Mouse (Mus musculus) fibroblast of lung, adult 2 months (primary cell): ENCODE measurements at regions not wholly inside any gene's neighbourhood (a gene's known extent, or its start where the extent isn't known, plus 50 kb on each side); places are given as distances from the start of the nearest gene placed in this dataset.

ENCODE experiments used
- DNase-seq: peaks from one replicate; pipeline ENCODE4 v3.0.0-alpha.2; 2011; ENCODE audit warnings: low read depth

DNA sequence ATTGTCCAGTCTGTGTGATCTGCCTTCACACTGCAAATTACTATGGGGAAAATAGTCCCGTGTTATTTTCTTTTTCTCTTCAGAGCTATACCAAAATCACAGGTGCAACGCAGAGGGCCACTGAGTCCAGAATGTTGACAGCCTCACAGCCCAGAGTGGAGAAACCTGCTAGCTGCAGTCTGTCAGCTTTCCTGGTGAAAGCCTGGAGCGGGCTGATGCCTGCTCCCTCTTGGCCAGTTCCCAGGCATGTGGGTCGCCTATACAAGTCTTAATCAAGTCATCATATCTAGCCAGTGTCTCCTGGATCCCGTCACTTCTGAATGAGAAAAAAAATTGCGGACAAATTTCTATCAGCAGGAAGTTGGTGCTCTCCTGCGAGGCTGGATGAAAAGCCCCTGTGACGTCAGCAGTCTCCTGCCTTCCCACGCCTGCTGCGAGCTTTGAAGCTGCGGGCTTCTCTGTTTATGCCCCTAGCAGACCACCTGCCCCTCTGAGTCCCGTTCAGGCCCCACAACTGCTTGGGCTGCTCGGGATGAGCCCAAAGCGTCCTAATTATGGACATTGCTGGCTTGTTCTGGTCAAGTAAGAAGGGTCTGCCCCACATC is 227.1 kb upstream of the Hes1 start:
- no peak for DNase-seq

DNA sequence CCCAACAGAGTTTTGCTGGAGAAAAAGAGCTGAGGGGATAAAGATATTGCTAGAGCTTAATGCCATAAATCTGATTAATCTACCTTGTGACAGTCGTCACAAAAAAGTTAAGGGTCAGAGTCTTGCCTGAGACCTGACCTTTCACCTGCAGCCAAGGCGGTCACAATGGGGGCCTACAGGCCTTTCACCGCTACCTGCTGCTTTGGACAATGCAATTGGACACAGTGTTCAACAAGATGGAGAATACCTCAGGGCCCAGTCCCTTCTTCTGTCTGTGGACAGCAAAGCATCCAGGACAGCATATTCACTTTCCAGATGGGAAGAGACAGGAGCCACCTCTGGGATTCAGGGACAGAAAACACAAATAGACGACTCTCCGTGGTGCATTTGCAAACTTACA is 226.3 kb upstream of the Hes1 start:
- DNase-seq, result no peak

DNA sequence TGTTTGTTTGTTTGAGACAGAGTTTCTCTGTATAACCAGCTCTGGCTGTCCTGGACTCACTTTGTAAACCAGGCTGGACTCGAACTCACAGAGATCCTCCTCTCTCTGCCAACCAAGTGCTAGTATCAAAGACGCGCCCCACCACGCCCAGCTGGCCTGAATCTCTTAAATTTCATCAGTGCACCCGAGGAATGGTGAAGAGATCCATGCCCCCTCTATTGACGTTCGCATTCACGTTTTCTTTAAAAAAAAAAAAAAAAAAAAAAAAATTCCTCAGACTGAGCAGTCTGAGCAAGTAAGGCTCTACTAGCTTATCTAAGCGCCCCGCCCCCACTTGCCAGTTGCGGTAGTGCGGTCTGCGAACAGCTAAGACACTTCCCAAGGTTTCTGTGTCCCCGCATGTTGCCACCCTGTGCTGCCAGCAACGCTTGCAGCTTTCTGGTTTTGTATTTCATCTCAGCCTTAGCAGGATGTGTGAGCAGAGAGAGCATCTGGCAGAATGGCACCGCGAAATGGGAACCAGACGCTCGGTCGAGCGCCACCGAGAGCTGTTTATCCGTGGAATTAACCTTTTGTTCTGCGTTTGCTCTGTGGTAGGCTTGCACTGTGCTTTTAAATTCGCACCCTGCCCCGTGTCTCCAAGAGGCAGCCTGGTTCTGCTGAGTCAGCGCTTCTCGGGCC is 225.1 kb upstream of the Hes1 start:
- peak; percentile 30 for DNase-seq

DNA sequence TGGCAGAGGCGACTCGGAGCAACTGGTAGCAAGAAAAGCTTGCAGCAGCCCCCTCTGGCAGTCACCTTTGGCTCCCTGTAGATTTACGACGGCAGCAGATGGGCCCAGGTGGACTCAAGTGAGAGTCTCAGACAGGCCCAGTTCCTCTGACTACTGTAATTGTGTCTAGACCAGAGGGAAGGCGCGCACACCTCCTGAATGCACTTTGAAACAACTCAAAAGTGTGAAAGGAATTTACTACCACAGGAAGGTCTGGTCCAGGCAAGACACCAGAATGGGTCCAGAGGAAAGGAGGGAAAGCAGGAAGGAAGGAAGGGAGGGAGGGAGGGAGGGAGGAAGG is 224.6 kb upstream of the Hes1 start:
- DNase-seq, result no peak

DNA sequence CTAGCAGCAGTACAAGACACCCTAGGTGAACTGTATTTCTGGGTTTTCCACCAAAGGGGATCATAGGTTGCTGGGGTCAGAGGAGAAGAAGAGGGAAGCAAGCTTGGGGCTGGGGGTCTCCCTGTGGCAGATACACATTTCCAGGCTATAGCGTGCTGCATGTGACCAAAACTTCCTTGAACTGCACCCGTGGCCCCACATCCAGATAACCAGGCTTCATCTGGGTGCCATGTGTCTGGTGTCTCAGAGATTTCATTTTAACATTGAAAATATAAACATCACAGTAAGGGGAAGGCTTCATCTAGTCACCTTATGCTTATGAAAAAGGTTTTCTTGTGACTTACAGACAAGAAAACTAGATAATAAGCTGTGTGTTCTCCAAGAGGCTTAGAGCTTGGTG is 223.8 kb upstream of the Hes1 start:
- no peak for DNase-seq

DNA sequence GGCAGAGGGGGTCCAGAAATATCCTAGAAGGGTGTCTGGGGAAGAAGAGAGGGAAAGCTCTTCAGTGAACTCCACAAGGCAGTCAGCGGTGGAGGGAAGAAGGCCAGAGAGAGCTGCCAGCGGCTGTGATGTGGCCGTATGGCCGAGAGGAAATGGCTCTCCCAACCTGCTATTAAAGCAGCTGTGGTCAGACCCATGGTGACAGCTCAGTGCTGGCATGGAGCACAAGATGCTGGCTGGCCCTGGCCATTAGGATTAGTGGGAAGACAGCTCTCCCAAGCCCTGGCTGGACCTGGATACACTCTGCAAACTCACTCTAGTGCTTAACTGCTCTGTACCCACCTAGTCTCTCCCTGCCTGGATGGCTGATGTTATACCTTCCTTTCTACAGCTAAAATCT is 223.1 kb upstream of the Hes1 start:
- DNase-seq, result peak; percentile 35

DNA sequence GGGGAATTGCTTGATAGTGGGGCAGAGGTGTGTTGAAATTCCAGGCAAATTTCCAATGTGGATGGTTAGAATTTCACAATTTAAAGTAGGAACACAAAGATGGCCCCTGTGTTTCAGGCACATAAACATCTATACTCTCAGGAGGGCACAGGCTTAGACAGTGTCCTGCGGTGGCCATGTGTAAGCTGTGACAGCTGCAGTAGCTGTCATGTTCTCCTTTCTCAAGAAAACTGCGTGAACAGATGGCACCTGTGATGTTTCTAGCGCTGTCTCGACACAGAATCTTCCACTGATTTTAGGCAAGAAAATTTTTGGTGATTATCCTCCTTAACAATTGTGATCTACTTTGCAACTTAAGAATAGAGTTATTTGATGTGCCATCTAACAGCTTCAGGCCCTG is 222.1 kb upstream of the Hes1 start:
- no peak for DNase-seq

DNA sequence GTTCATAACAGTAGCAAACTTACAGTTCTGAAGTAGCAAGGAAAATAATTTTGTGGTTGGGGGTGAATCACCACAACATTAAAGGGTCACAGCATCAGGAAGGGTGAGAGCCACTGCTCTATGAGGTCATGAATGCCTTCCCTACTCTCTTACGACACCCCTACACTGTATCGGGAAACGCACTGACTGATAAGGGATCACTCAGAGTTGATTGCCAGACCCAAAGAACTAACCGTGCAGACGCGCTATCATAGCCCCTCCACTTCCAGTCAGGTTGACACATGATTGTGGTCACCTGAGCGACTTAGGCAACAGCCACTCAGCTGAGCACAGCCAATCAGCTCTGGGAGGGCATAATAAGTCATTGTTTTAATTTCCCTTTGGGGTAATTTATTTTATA is 220.7 kb upstream of the Hes1 start:
- DNase-seq, result no peak

DNA sequence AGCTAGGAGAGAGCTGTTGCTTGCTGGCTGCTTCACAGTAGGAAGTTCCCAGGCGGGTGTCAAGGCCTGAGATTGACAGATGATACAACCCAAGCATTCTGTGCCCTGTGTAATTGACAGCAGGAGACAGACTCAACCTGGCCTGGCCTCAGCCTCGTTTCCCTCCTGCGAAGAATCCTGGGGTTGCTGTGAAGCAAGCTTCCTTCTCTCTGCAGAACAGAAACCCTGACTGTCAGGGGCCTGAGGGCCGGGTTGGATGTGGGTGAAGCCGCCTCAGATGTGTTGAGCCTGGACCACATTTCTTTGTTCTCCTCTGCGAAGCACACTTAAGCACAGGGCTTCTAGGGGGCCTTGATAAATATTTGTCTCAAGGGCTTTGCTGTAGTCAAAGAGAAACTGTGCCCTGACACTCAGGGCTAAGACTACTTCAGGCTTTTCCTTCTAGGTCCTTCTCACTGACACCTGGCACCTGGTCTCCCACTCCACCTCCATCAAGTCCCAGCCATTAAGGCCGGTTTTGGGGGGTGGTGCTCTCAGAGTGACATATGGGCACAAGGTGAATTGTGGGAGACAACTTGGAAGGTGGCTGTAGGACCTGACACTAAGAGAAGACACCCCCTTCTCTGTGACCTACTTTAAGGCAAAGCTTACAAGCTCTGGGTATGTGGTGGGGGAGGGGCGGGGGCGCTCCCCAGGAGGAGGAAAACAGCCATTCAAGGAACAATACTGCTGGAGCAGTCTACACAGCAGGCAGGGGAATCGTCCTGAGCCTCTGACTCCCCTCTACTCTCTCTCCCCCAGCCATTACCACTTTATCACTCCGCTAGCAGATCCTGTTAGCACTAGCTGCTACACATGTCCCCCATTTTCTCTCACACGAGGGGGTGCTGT is 219.2 kb upstream of the Hes1 start:
- no peak for DNase-seq

DNA sequence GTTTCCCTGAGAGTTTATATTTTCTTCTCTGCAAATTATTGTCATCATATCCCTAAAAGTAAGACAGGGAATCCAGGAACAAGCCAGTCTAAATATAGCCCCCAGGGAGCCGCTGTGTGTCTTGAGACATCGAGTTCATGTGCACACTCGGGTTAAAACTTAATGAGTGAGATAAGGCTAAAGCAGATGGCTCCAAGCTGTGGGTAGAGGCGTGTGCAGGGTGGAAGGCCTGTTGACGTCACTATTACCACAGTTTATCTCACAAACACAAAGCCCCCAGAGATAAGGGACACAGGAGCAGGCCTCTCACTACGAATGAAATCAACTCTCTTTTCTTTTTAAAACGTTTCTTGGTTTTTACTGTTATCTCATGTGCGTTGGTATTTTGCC is 218.6 kb upstream of the Hes1 start:
- DNase-seq, result no peak

DNA sequence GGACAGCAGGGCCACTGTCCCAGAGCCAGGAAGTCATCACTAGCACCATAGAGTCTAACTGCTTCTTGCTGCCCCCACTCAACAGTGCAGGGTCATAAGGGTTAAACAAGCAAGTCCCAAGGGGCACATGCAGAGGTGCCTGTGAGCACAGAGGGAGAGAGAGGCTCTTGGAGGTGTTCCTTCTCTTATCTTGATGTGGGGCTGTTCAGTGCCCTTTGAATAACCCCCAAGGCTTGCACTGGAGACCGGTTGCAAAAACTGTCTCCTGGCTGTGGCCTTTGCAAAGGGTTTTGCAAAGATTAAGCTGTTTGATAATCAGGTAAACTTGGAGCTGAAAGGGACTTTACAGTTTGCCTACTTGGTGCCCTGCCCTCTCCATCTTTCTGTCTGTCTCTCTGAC is 217.1 kb upstream of the Hes1 start:
- DNase-seq, result no peak

DNA sequence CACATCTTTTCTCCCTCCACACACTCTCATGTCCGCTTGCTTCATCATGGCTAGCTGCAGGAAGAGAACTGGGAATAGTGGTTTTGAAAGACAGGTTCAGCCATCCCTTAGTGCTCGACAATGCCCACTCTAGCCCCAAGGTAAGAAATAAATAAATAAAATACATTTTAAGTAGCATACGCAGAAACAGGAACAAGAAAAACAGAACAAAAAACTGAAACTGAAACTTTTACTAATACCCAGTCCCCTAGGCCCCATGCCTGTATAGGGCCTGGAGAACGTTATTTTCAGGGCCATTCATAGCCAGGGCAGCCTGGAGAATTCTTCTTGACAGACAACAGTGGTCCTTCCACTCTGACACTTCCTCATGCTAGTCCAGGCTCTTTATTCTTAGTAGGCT is 216.4 kb upstream of the Hes1 start:
- DNase-seq, result no peak

DNA sequence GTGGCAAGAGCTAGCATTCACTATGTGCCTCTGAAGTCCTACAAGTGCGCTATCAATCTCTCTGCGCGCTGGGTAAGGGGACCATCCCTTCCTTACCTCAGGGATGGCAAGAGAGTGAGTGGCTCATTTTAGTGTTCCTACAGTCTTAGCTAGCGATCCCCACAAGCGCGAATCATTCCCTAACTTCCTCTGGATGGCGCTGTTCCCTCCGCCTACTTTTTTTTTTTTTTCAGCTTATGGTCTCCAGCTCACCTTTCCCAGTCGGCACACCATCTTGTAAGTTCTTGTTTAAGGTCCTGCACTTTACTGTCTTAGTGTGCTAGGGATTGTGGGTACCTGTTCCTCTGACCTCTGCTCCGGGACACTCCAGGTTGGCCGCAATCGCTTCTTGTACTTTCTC is 215.7 kb upstream of the Hes1 start:
- no peak for DNase-seq

DNA sequence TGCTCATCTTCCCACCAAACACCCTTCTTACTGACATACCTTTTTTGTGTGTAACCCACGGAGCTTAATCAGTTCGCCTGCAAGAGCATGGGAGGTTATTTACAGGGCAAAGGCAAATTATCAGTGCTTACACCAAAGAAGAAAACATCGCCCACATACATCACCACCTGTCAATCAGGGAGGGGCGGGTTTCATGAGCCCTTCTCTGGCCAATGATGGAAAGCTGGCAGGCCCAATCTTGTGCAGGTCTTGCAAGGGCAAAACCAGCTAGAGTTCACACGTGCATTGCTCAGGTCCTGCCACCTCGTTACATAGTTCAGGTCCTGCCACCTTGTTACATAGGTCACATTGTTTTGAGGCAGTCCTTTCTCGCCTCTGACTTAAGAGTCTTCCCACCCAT is 214.7 kb upstream of the Hes1 start:
- no peak for DNase-seq

DNA sequence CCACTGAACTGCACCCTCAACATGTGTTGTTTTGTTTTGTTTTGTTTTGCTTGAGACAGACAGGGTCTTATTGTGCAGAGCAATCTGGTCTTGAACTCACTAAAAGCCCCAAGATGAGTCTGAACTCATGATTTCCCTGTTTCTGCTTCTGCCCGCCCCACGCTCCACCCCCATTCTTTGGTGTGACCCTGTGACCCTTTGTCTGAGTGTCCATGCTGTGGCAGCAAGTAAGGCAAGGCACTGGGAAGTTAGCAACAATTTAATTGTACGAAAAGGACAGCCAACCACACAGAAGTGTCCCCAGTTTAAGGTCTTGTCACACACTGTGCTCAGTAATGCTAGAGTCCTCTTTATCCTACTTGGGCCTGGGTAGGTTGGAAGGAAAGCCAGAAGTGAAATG is 213.6 kb upstream of the Hes1 start:
- DNase-seq, result no peak

DNA sequence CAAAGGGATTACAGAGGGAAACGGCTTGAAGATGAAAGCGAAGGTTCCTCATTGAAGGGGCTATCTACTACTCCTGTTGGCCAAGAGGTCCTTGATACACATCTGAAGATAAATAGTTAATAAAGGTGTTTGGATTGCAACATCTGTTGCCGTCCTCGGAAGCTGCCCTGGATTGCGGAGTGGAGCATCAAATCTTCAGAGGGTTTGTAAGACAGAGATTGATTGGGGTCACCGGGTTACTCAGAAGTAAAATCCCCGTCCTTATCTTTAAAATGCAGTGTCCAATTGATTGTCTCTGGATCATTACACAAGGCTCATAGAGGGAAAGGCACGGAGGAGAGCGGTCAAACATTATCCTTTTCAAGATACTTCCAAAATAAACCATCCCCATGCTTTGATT is 212.4 kb upstream of the Hes1 start:
- DNase-seq, result no peak

DNA sequence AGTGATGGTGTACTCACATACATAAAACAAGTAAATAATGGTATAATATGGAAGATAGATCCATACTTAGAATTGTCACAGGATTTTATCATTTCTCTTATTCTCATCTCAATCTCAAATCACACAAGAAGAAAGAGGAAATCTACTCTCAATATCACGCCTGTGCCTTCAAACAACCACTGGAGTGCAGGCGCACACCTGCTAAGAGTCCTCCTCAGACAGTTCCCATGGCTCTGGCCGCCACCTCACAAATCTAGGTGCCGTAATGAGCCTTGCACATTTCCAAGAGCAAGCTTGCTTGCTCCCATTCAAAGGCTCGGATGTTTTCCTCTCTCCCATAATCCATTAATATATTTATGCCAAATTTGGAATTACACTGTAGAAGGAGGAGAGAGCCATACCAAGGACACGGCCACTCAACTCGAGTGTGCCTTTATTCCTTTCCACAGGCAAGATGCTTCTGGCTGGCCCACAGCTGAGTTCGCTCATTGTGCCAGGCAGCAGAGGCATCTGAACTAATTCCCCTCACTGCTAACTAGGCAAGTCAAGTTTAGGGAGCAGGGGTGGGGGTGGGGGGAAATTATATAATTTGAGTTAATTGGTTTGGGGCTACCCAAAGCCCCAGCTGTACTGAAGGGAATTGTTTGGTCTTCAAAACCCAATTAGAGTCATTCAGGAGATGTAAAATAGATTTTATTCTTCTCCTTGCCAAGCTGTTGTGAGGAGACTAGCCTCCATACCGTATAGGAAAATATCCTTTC is 209.2 kb upstream of the Hes1 start:
- DNase-seq, result no peak

DNA sequence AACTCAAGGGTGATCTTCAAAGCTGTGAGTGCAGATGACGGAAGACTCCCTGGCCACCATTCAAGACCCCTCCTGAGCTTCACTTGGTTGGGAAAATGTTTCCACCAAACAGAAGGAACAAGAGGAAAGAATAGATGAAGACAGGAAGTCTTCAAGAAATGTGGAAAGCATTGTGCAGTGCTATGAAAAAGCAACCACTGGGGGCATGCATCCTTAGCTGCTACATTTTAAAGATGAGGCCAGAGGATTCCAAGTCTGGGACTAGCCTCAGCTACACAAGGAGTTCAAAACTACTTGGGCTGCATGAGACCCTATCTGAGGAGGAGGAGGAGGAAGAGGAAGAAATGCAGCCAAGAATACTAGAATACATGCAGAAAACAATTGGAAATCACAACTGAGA is 207.6 kb upstream of the Hes1 start:
- no peak for DNase-seq

DNA sequence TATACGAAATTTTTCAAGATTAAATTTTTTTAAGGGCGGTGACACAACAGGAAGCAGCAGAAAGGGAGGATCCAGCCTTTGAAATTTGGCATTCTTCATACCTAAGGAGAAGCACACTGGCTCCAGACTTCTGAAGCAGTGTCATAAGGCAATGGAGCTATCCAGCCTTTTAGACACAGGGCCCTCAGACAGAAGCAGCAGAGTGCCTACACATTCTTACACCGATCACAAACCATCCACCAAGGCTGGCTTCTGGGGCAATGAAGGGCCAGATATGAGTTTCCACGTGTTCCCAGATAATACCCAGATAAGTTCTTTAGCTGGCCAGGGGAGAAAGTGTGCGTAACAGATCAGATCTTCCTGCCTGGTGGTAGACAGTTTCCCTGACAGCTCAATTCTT is 205.5 kb upstream of the Hes1 start:
- DNase-seq, result no peak

DNA sequence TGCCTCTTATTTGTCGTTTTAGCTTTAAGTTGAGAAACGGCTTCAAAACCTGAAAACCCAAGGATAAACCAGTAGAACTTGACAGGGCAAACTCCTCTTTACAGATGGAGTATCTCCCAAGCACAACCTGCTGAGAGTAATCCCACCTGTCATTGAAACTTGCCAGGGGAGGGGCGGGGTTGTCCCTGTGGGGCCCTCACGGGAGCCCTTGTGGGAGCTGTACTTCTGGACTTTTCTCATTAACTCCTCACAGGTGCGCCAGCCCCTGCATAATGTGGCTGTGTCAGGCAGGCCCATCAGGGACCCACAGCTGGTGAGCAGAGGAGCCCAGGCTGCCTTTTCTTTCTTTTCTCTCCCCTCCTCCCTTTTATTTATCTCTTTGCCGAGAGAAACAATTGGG is 203.9 kb upstream of the Hes1 start:
- no peak for DNase-seq

DNA sequence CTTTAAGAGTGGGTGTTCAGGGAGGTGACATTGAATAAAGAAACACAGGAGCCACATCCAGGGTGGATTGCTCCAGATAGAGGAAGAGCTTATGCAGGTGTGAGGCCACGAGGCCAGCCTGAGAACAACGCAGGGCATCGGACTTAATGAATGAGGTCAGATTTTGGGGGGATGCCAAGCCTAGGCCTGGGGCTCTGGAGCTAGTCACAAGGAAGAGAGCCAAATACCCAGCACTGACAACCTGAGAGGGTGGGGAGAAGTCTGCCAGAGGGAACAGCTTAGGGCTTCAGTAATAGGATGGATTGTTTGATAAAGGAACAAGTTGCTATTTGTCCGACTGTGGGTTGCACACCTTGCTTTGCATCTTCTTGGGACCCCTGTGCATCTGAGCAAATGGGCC is 203.1 kb upstream of the Hes1 start:
- no peak for DNase-seq

DNA sequence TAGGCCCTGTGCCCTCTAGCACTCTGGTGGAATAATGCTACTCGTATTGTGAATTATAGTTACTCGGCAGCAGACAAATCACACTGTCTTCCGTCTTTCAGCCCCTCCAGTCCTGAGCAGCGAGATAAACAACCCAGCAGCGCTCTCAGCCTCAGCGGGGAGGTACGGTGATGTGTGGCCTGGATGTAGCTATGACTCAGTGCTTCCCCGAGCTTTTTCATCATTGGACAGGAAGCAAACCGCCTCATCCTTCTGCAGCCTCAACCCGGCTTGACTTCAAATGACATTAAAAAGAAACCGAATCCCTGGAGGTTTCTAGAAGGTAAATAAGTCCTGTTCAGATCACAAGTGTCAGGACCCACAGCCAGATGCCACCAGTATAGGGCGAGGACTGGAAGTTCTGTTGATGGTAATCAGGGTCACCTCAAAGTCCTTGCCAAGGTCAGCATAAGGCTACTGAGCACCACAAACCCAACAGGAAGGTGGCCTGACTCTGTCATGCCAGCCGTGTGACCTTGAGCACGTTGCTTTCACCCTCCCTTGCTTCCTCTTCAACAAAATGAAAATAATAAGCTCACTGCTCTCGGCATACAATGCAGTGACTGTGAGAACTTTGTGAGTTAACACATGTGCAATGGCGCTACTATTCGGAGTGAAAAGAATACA is 199.0 kb upstream of the Hes1 start:
- DNase-seq, result no peak
